ENCODE assay signal across 12 mouse cellular contexts in genomic region chr5:98292388-98293048, GRCm38 (mm10). TPM values are rescaled to one million over a fixed set of nuclear protein-coding genes. Genes with fewer than 3 reads are reported as not detected.
A peak's percentile ranks its signal among the peaks of the same experiment; 100 is the strongest.
DNase-seq lines count a peak whose midpoint lies in the region; ATAC-seq and TF ChIP-seq lines count a peak whose summit lies in the region.
"Had no signal": no experiment of that assay in that cellular context is flagged by ENCODE, and none has a peak within 500 bp of the region (broad histone marks: within the 10 kb centered on the region; RNA-seq: fewer than 3 reads in every experiment).

No protein-coding gene starts in this region.

- H3K9me3 ChIP-seq in kidney, postnatal 0 days (replicated peaks; ENCODE audit: low read length): no peaks in the 10 kb centered on the region
- H3K9me3 ChIP-seq in hindbrain, embryonic 16.5 days (ENCODE audit: control insufficient read depth, low read length): no peaks in the 10 kb centered on the region
- H3K9me3 ChIP-seq in midbrain, postnatal 0 days (ENCODE audit: low read length): no peaks in the 10 kb centered on the region
- H3K9me3 ChIP-seq: liver, embryonic 13.5 days had no signal

- peaks cover 7% of the 10 kb centered on the region; the same call in 1 of the 2 replicates for H3K27me3 ChIP-seq in kidney, postnatal 0 days (ENCODE audit: insufficient read depth, low read length)
- peaks cover 7% of the 10 kb centered on the region; the same call in 1 of the 2 replicates for H3K27me3 ChIP-seq in hindbrain, embryonic 16.5 days (replicated peaks; ENCODE audit: control insufficient read depth, insufficient read depth, low read length)
- peaks cover 7% of the 10 kb centered on the region for H3K27me3 ChIP-seq in midbrain, postnatal 0 days (ENCODE audit: insufficient read depth, low read length)

- DNase-seq in kidney, postnatal 0 days (ENCODE audit: low spot score): no peak
- DNase-seq in kidney, adult 18-20 months: no peak
- no peak for DNase-seq in midbrain, postnatal 0 days (ENCODE audit: low spot score)
- no peak for DNase-seq in B cell, adult 2 months
- no peak for DNase-seq in c-Kit-positive CD71-positive TER-119-positive erythroid progenitor cells, embryonic 14.5 days (ENCODE audit: low spot score)
- DNase-seq in lung, postnatal 36 days: no peak
- DNase-seq: liver, embryonic 13.5 days had no signal

- no peak for TF ChIP-seq POLR2A in embryonic fibroblast, embryonic 13.5 days (IDR thresholded peaks at IDR 0.05; ENCODE audit: low read depth, low read length)

- WGBS in kidney, postnatal 0 days: 2% methylated on average over 19 of the region's 19 CpGs
- WGBS in hindbrain, embryonic 16.5 days: 2% methylated on average over 19 of the region's 19 CpGs
- WGBS in midbrain, postnatal 0 days: 2% methylated on average over 19 of the region's 19 CpGs

- H3K9ac ChIP-seq in kidney, postnatal 0 days (ENCODE audit: low read depth, low read length): no peak overlapping the region
- H3K9ac ChIP-seq in hindbrain, embryonic 16.5 days (ENCODE audit: low read depth, low read length): peak overlapping the region; percentile 21; the same call in 1 of the 2 replicates
- no peak overlapping the region; the same call in 1 of the 2 replicates for H3K9ac ChIP-seq in midbrain, postnatal 0 days (replicated peaks; ENCODE audit: low read length, poor library complexity, severe bottlenecking)
- H3K9ac ChIP-seq: liver, embryonic 13.5 days had no signal

- no peak overlapping the region for H3K27ac ChIP-seq in kidney, postnatal 0 days
- H3K27ac ChIP-seq in embryonic fibroblast, embryonic 13.5 days (ENCODE audit: insufficient read depth, low read length): no peak overlapping the region
- no peak overlapping the region for H3K27ac ChIP-seq in hindbrain, embryonic 16.5 days (ENCODE audit: low read depth, low read length)
- no peak overlapping the region for H3K27ac ChIP-seq in midbrain, postnatal 0 days (ENCODE audit: low read depth, low read length)
- H3K27ac ChIP-seq: liver, embryonic 13.5 days had no signal

- 0 out of 2 replicates have a peak, but pooled peaks cover 6% of the 10 kb centered on the region for H3K4me1 ChIP-seq in kidney, postnatal 0 days (replicated peaks; ENCODE audit: insufficient read depth, low read length)
- H3K4me1 ChIP-seq in embryonic fibroblast, embryonic 13.5 days (ENCODE audit: control insufficient read depth, insufficient read depth, low read length): peaks cover 6% of the 10 kb centered on the region; the same call in 1 of the 2 replicates
- peaks cover 5% of the 10 kb centered on the region; the same call in 1 of the 2 replicates for H3K4me1 ChIP-seq in hindbrain, embryonic 16.5 days (ENCODE audit: control insufficient read depth, insufficient read depth, low read depth, low read length)
- 0 out of 2 replicates have a peak, but pooled peaks cover 3% of the 10 kb centered on the region for H3K4me1 ChIP-seq in midbrain, postnatal 0 days (ENCODE audit: insufficient read depth, low read length)
- H3K4me1 ChIP-seq: liver, embryonic 13.5 days had no signal

- peak overlapping the region; percentile 3 for H3K4me3 ChIP-seq in kidney, postnatal 0 days (replicated peaks; ENCODE audit: low read depth, low read length)
- H3K4me3 ChIP-seq in embryonic fibroblast, embryonic 13.5 days (ENCODE audit: insufficient read depth, low read length): peak overlapping the region; percentile 4; the same call in 1 of the 2 replicates
- peak overlapping the region; percentile 16 for H3K4me3 ChIP-seq in hindbrain, embryonic 16.5 days (ENCODE audit: low read length)
- H3K4me3 ChIP-seq in midbrain, postnatal 0 days (ENCODE audit: low read depth, low read length): peak overlapping the region; percentile 33
- H3K4me3 ChIP-seq: liver, embryonic 13.5 days had no signal

- H3K36me3 ChIP-seq in kidney, postnatal 0 days (ENCODE audit: insufficient read depth, low read length): no peaks in the 10 kb centered on the region
- no peaks in the 10 kb centered on the region for H3K36me3 ChIP-seq in hindbrain, embryonic 16.5 days (ENCODE audit: control insufficient read depth, insufficient read depth, low read length)
- H3K36me3 ChIP-seq in midbrain, postnatal 0 days (ENCODE audit: insufficient read depth, low read length): no peaks in the 10 kb centered on the region
- H3K36me3 ChIP-seq: G1E; liver, embryonic 13.5 days had no signal

- H3K4me2 ChIP-seq in kidney, postnatal 0 days (ENCODE audit: low read length): peak overlapping the region; percentile 42
- peak overlapping the region; percentile 59 for H3K4me2 ChIP-seq in hindbrain, embryonic 16.5 days (ENCODE audit: low read length)
- peak overlapping the region; percentile 67 for H3K4me2 ChIP-seq in midbrain, postnatal 0 days (ENCODE audit: low read depth, low read length, poor library complexity, severe bottlenecking)
- H3K4me2 ChIP-seq: liver, embryonic 13.5 days had no signal

- no peak for TF ChIP-seq CTCF in kidney, postnatal 0 days (IDR thresholded peaks at IDR 0.05; ENCODE audit: low read depth)
- no peak for TF ChIP-seq CTCF in embryonic fibroblast, embryonic 13.5 days (IDR thresholded peaks at IDR 0.05; ENCODE audit: borderline replicate concordance, insufficient read depth, low read length)
- no peak for TF ChIP-seq CTCF in midbrain, postnatal 0 days (IDR thresholded peaks at IDR 0.05)

- ATAC-seq in kidney, postnatal 0 days (replicated peaks; ENCODE audit: low FRiP score, low read depth): no peak
- ATAC-seq in hindbrain, embryonic 16.5 days: no peak
- ATAC-seq in midbrain, postnatal 0 days (ENCODE audit: low FRiP score): no peak

RNA-seq across cellular contexts. Expression of gene Cfap299, which starts 36.6 kb away (rescaled TPM):
- 0.34 and 0.43 TPM in 2 replicates for polyA plus RNA-seq in kidney, postnatal 0 days (2015; fragmentation: Nextera tagmentation; extraction: Ambion mirVana)
- polyA plus RNA-seq in embryonic fibroblast, embryonic 13.5 days (2011; ENCODE audit: insufficient read length, low read depth, missing spikeins): not detected in 2 replicates
- 1.6 and 2.1 TPM in 2 replicates for polyA plus RNA-seq in hindbrain, embryonic 16.5 days (2015; fragmentation: Nextera tagmentation; extraction: Ambion mirVana)
- total RNA-seq in midbrain, postnatal 0 days (2014; rRNA removed): 1.5 TPM in 1 of 2 replicates, not detected in the other
- polyA plus RNA-seq in midbrain, postnatal 0 days (2015; fragmentation: Nextera tagmentation; extraction: Ambion mirVana): 2.4 and 3.4 TPM in 2 replicates
- total RNA-seq: G1E; hematopoietic stem cell, adult 5-6 weeks had no signal
- polyA plus RNA-seq: G1E had no signal

RNA-seq across cellular contexts. Expression of gene Fgf5, which starts 38.5 kb away (rescaled TPM):
- not detected in 2 replicates for polyA plus RNA-seq in kidney, postnatal 0 days (2015; fragmentation: Nextera tagmentation; extraction: Ambion mirVana)
- polyA plus RNA-seq in embryonic fibroblast, embryonic 13.5 days (2011; ENCODE audit: insufficient read length, low read depth, missing spikeins): 0.83 and 1.8 TPM in 2 replicates
- polyA plus RNA-seq in hindbrain, embryonic 16.5 days (2015; fragmentation: Nextera tagmentation; extraction: Ambion mirVana): 2.2 and 2.9 TPM in 2 replicates
- 1.1 TPM in 2 replicates for total RNA-seq in midbrain, postnatal 0 days (2014; rRNA removed)
- polyA plus RNA-seq in midbrain, postnatal 0 days (2015; fragmentation: Nextera tagmentation; extraction: Ambion mirVana): 0.32 and 0.88 TPM in 2 replicates
- total RNA-seq: G1E; hematopoietic stem cell, adult 5-6 weeks had no signal
- polyA plus RNA-seq: G1E; testis, adult 2 months had no signal
